Mouse (Mus musculus) liver, adult 2 months (tissue): ENCODE results near the gene Ndufa11. TPM values are rescaled to one million over a fixed set of nuclear protein-coding genes. Genes with fewer than 3 reads are reported as not detected.

ENCODE experiments used
- DNase-seq: peaks from one replicate; pipeline ENCODE4 v3.0.0-alpha.2; 2011; ENCODE audit warnings: low read depth, low spot score; ENCODE audit errors: extremely low read depth
- H3K27ac ChIP-seq: fragments of 200-500 bp; replicated peaks from 2 replicates; pipeline ENCODE4 v1.5.1; 2012; ENCODE audit warnings: low read depth, mild to moderate bottlenecking, control low read depth, inconsistent platforms, low read length; ENCODE audit not compliant: insufficient read depth
- H3K27me3 ChIP-seq: fragments of 200-500 bp; 2 replicates; pipeline ENCODE4 v1.6.1; 2012; ENCODE audit warnings: mild to moderate bottlenecking, moderate library complexity, low read length, inconsistent platforms; ENCODE audit not compliant: control insufficient read depth, insufficient read depth
- H3K36me3 ChIP-seq: fragments of 200-500 bp; 2 replicates; pipeline ENCODE4 v1.6.1; 2012; ENCODE audit warnings: low read length, inconsistent platforms; ENCODE audit not compliant: control insufficient read depth, insufficient read depth
- H3K4me1 ChIP-seq: fragments of 200-500 bp; 2 replicates; pipeline ENCODE4 v1.6.1; 2011; ENCODE audit warnings: low read length; ENCODE audit not compliant: control insufficient read depth, insufficient read depth
- H3K4me3 ChIP-seq: fragments of 200-500 bp; 2 replicates; pipeline ENCODE4 v1.5.1; 2011; ENCODE audit warnings: low read depth, mild to moderate bottlenecking, control low read depth, low read length, moderate library complexity; ENCODE audit not compliant: insufficient read depth
- H3K79me2 ChIP-seq: fragments of 200-500 bp; 2 replicates; pipeline ENCODE4 v1.6.1; 2012; ENCODE audit warnings: inconsistent platforms, mild to moderate bottlenecking, low read length, moderate library complexity; ENCODE audit not compliant: control insufficient read depth, insufficient read depth
- H3K9ac ChIP-seq: fragments of 200-500 bp; 2 replicates; pipeline ENCODE4 v1.6.1; 2012; ENCODE audit warnings: low read depth, mild to moderate bottlenecking, control low read depth, inconsistent platforms, low read length
- CTCF ChIP-seq: fragments of 200-500 bp; IDR thresholded peaks from 2 replicates; pipeline ENCODE4 v1.5.1; 2011; ENCODE audit warnings: low read depth, low read length, control low read depth
- POLR2A ChIP-seq: fragments of 200-500 bp; IDR thresholded peaks from 2 replicates; pipeline ENCODE4 v1.6.1; 2011; ENCODE audit warnings: low read length, control low read depth; ENCODE audit not compliant: insufficient read depth; ENCODE audit errors: extremely low read depth
- WGBS: fragments of 180-500 bp; shearing (Covaris S2); methylation state at CpG from one replicate; pipeline ENCODE4 v1.1.7; 2018; 5-methylcytosine and 5-hydroxymethylcytosine counted together
- polyA plus RNA-seq: library from polyadenylated mRNA; depleted of rRNA; stranded (reverse); fragments of >200 nt; gene quantifications from 2 replicates; pipeline ENCODE4 v1.2.3, GENCODE M21; 2012
- total RNA-seq: library from RNA; depleted of rRNA; stranded (reverse); fragments of >200 nt; gene quantifications from 2 replicates; pipeline ENCODE4 v1.2.3, GENCODE M21; 2014

Ndufa11 gene
- total and polyA plus RNA-seq, 2 experiments = 110 to 462 TPM

DNA sequence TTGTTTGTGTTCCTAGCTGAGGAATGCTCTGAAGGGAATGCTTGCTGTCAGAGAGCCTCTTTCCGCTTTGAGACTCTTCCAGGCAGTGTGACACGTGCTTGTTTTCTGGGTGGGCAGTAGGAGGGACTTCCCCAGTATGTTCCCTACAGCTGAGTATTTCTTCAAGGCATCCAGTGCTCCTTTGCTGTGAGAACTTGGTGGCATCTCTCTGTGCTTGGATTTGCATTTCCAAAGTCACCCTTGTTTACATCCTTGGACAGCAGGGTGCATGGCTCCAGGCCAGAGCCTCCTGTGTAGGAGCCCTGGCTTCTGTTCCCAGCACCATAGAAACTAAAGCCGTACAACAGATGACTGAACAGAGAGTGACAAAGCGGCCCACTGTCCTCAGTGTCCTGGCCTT, 8.9 kb upstream of the Ndufa11 start:
- Histone ChIP-seq H3K27ac (no peak overlapping the region), H3K36me3 (peaks cover 15% of the 10 kb centered on the region; the same call in 1 of the 2 replicates), H3K79me2 (no peaks in the 10 kb centered on the region), H3K4me1 (no peaks in the 10 kb centered on the region), H3K4me3 (no peak overlapping the region), H3K9ac (no peak overlapping the region), H3K27me3 (no peaks in the 10 kb centered on the region)
- TF ChIP-seq CTCF (no peak), POLR2A (no peak)
- DNase-seq = no peak
- 84% methylated on average over 4 of the region's 4 CpGs for WGBS

DNA sequence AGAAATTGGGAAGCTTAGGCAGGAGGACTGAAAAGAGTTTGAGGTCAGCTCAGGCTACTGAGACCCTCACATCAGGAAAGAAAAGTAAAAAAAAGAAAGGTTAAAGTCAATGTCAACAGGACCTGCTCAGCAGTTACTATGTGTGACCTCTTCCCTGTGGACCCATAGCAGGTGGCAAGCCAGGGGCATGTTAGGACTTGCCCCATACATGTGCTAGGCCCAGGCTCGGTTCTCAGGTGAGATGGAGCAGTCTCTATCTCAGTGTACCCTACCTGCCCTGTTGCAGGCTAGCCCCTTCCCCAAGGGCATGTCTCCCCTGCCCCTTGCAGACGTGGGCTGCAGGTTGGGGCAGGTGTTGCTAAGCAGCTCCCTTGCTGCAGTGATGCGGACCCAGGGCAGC, 7.9 kb upstream of the Ndufa11 start:
- no peak for DNase-seq
- H3K9ac ChIP-seq = no peak overlapping the region
- H3K4me1 ChIP-seq = no peaks in the 10 kb centered on the region
- no peaks in the 10 kb centered on the region for H3K79me2 ChIP-seq
- TF ChIP-seq CTCF (no peak), POLR2A (no peak)
- no peak overlapping the region for H3K4me3 ChIP-seq
- H3K27me3 ChIP-seq = no peaks in the 10 kb centered on the region
- H3K27ac ChIP-seq = no peak overlapping the region
- WGBS = 90% methylated on average over 3 of the region's 3 CpGs
- peaks cover 8% of the 10 kb centered on the region; the same call in 1 of the 2 replicates for H3K36me3 ChIP-seq

DNA sequence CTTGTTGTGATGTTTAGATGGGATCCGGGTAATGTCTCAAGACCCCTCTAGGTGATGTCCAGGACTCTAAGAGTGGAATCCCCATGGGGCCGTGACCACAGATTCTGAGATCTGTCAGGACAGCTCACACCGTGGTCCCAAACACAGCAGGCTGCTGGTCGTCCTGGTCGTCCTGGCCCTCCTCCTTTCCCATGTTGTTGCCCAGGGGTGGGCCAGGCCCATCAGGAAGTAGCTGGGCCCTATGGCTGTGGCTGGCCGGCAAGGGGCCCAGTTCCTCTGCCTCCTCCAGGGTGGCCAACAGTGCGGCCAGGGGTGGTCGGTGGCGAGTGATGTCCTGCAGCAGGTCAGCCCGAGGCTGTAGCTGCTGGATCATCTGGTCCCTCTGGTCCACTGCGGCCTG, 2.2 kb upstream of the Ndufa11 start:
- 90% methylated on average over 11 of the region's 11 CpGs for WGBS
- Histone ChIP-seq H3K79me2 (peaks cover 20% of the 10 kb centered on the region; the same call in 1 of the 2 replicates), H3K27me3 (no peaks in the 10 kb centered on the region), H3K36me3 (no peaks in the 10 kb centered on the region), H3K4me1 (peaks cover 6% of the 10 kb centered on the region), H3K27ac (no peak overlapping the region), H3K4me3 (no peak overlapping the region), H3K9ac (no peak overlapping the region)
- DNase-seq = no peak
- TF ChIP-seq POLR2A (no peak), CTCF (no peak)

DNA sequence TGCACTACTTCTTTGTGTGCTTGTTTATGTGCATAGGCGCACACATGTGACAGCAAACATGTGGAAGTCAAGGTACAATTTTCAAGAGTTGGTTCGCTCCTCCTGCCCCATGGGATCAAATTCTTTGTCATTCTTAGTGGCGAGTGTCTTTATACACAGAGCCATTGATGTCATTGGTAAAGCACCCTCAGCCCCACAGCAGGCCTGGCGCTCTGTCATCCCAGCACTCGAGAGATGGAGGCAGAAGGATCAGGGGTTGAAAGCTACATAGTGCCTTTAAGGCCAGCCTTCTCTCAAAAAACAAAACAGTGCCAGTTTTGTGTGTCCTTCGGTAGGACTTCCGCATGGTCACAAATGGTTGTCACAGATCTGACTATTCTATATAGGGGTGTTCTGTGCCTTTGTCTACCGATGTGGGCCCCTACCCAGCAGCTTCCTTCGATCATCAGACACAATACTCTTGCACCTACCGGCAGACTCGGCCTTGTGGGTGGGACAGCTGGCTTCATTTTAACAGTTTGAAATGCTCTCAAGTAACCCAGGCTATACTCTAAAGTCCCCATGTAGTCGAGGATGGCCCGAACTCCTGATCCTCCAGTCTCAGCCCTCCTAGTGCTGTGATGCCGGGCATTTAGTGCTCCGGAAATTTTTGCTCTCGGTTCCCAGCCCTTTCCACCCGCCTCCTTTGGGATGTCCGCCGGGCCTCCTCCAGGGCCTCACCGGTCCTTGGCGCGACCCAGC, 1.5 kb upstream of the Ndufa11 start:
- H3K36me3 ChIP-seq = no peaks in the 10 kb centered on the region
- no peak overlapping the region; the same call in 1 of the 2 replicates for H3K27ac ChIP-seq
- no peaks in the 10 kb centered on the region for H3K27me3 ChIP-seq
- peaks cover 6% of the 10 kb centered on the region for H3K4me1 ChIP-seq
- DNase-seq = no peak
- H3K79me2 ChIP-seq = peaks cover 20% of the 10 kb centered on the region; the same call in 1 of the 2 replicates
- TF ChIP-seq CTCF = no peak
- TF ChIP-seq POLR2A = no peak
- WGBS = 27% methylated on average over 22 of the region's 22 CpGs
- H3K4me3 ChIP-seq = peak overlapping the region; percentile 77
- H3K9ac ChIP-seq = peak overlapping the region; percentile 86

DNA sequence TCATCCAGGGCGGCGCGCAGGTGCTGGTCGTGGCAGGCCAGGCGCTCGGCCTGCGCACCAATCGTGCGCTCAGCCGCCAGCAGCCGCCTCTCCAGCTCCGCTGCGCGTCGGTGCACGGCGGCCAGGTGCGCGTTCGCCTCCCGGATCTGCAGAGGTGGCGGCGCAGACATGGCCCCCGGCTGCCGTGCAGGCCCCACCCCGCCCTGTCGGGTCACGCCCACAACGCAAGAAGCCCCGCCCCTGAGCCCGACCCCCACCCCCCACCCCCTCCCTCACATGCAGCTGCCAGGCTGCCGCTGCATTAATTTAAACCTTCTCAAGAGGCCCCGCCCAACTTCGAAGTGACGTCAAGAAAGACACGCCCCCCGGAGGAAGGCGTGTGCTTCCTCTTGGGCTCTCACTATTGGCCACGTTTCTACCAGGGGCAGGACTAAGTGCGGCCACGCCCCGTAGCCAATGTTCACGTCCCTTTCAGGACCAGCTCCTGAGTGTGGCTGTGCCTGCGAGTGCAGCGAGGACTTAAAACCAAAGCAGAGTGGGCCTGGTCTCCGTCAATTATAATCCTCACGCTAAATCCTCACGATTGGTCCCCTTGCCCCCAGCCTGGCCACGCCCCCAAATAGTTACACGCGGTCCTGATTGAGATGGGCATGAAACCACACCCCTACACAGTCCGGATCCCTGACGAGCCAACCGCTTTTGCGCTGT, 758 bp upstream of the Ndufa11 start:
- H3K4me3 ChIP-seq = peak overlapping the region; percentile 91
- H3K4me1 ChIP-seq = peaks cover 6% of the 10 kb centered on the region
- DNase-seq = peak; percentile 96
- TF ChIP-seq POLR2A = peak; percentile 73; the same call in 1 of the 2 replicates
- TF ChIP-seq CTCF = no peak
- peaks cover 20% of the 10 kb centered on the region; the same call in 1 of the 2 replicates for H3K79me2 ChIP-seq
- H3K27ac ChIP-seq = peak overlapping the region; percentile 69
- no peaks in the 10 kb centered on the region for H3K27me3 ChIP-seq
- under 1% methylated on average over 55 of the region's 55 CpGs for WGBS
- H3K9ac ChIP-seq = peak overlapping the region; percentile 86
- H3K36me3 ChIP-seq = no peaks in the 10 kb centered on the region
